Mouse (Mus musculus) kidney, postnatal 0 days (tissue): ENCODE results near the gene Il18bp. TPM values are rescaled to one million over a fixed set of nuclear protein-coding genes. Genes with fewer than 3 reads are reported as not detected.

ENCODE experiments used
- ATAC-seq: fragments of 200-750 bp; cut with Nextera tagmentation; replicated peaks from 2 replicates; pipeline ENCODE4 v1.8.0; 2017; ENCODE audit warnings: low read depth, moderate number of reproducible peaks, moderate TSS enrichment, moderate library complexity; ENCODE audit not compliant: low FRiP score
- DNase-seq: peaks from one replicate; pipeline ENCODE4 v3.0.0-alpha.2; 2016; ENCODE audit warnings: low spot score
- H3K27ac ChIP-seq: fragments of 300-500 bp; sonication (generic); 2 replicates; pipeline ENCODE4 v1.5.1; 2014; ENCODE audit warnings: mild to moderate bottlenecking
- H3K27me3 ChIP-seq: fragments of 300-500 bp; sonication (generic); 2 replicates; pipeline ENCODE4 v1.6.1; 2014; ENCODE audit warnings: low read length, mixed read lengths; ENCODE audit not compliant: insufficient read depth
- H3K36me3 ChIP-seq: fragments of 300-500 bp; sonication (generic); 2 replicates; pipeline ENCODE4 v1.6.1; 2014; ENCODE audit warnings: low read length, mixed read lengths; ENCODE audit not compliant: insufficient read depth
- H3K4me1 ChIP-seq: fragments of 300-500 bp; sonication (generic); replicated peaks from 2 replicates; pipeline ENCODE4 v1.6.1; 2014; ENCODE audit warnings: antibody characterized with exemption, low read length, mixed read lengths; ENCODE audit not compliant: insufficient read depth
- H3K4me2 ChIP-seq: fragments of 300-500 bp; sonication (generic); 2 replicates; pipeline ENCODE4 v1.6.1; 2014; ENCODE audit warnings: mild to moderate bottlenecking, low read length, moderate library complexity, mixed read lengths
- H3K4me3 ChIP-seq: fragments of 300-500 bp; sonication (generic); replicated peaks from 2 replicates; pipeline ENCODE4 v1.5.1; 2014; ENCODE audit warnings: low read depth, low read length
- H3K9ac ChIP-seq: fragments of 300-500 bp; sonication (generic); 2 replicates; pipeline ENCODE4 v1.6.1; 2014; ENCODE audit warnings: low read depth, low read length
- H3K9me3 ChIP-seq: fragments of 300-500 bp; sonication (generic); replicated peaks from 2 replicates; pipeline ENCODE4 v1.6.1; 2016; ENCODE audit warnings: low read length, inconsistent platforms, mixed read lengths
- CTCF ChIP-seq: IDR thresholded peaks from 2 replicates; pipeline ENCODE4 v1.5.1; 2016; ENCODE audit warnings: antibody characterized with exemption, low read depth, mild to moderate bottlenecking, moderate library complexity
- WGBS: fragments of 180-500 bp; shearing (Covaris S2); extraction: QIAGEN DNeasy Blood & Tissue Kit; methylation state at CpG from one replicate; pipeline ENCODE4 v1.1.7; 2014; 5-methylcytosine and 5-hydroxymethylcytosine counted together
- polyA plus RNA-seq: library from polyadenylated mRNA; unstranded; fragments of >200 nt; fragmentation: Nextera tagmentation; extraction: Ambion mirVana; gene quantifications from 2 replicates; pipeline ENCODE4 v1.2.1, GENCODE M21; 2015

The Il18bp gene
- polyA plus RNA-seq, 1 experiment from 2014 or later = 2.1 TPM

DNA sequence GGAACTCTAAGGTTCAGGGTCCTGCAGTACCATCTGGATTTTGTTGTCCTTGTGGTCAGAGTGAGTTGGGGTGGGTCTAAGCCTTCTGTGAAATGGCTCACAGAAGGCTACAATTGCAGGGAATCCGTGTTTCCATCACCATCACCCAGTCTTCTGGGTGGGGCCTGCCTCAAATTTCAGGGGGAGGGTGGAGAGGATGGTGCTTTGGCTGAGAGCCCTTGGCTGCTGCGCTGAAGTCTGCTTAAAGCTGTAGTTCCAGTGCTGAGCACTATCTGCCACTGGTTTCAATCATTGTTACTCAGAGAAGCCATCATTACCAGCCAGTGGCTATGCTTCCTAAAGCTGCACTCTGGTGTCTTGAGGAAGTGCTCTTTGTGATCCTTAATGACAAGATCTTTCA, 44.0 kb downstream of the Il18bp start:
- Histone ChIP-seq H3K4me2 (no peak overlapping the region), H3K27ac (no peak overlapping the region)

DNA sequence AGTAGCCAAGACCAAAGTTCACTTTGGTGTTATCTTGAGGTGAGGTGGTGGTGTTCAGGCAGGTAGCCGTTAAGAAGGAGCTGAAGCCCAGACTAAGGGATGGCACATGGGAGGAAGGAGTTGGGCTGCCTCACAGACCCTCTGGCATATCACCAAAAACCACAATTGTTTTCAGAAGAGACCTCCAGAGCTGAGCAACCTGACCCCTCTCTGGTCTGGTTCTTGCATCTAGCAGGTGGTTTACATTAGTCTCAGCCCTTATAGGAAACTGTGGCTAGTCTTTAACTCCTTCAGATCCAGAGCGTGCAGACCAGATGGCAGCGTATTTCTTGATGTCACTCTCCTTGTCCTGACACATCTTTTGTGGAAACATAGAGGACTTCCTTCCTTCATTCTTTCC, 44.8 kb downstream of the Il18bp start:
- ATAC-seq = no peak
- no peak overlapping the region for H3K4me3 ChIP-seq

More for the DNA sequence above, 44.0 kb downstream of the Il18bp start:
- Histone ChIP-seq H3K27me3 (no peaks in the 10 kb centered on the region), H3K36me3 (0 out of 2 replicates have a peak, but pooled peaks cover 3% of the 10 kb centered on the region), H3K9ac (no peak overlapping the region), H3K9me3 (no peaks in the 10 kb centered on the region), H3K4me1 (peaks cover 21% of the 10 kb centered on the region), H3K4me3 (no peak overlapping the region)
- no peak for ATAC-seq
- DNase-seq = peak; percentile 40
- WGBS = 15% methylated on average over 2 of the region's 2 CpGs
- TF ChIP-seq CTCF = no peak

DNA sequence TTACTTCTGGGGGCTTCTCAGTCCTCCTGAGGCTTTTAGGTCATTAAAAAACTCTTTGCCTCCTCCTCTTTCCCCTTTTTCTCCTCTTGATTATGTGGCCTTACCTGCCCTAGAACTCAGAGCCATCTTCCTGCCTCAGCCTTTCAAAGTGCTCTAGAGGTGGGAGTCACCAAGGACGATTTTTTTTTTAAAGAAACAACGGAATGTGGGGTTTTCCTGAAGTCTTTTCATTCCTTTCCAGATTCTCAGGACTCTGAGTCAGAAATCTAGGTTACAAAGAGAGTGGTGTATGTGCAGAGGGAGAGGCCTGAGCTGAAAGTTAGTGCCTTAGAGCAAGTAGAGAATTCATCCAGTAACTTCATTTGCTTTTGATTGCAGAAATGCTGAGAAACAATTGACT, 46.8 kb downstream of the Il18bp start:
- WGBS = 30% methylated on average over 2 of the region's 2 CpGs
- Histone ChIP-seq H3K4me3 (peak overlapping the region; percentile 84), H3K4me2 (peak overlapping the region; percentile 86), H3K27me3 (no peaks in the 10 kb centered on the region), H3K27ac (peak overlapping the region; percentile 100), H3K36me3 (no peaks in the 10 kb centered on the region), H3K9ac (peak overlapping the region; percentile 89; the same call in 1 of the 2 replicates), H3K4me1 (peaks cover 28% of the 10 kb centered on the region), H3K9me3 (no peaks in the 10 kb centered on the region)
- DNase-seq (no peak), ATAC-seq (no peak)
- TF ChIP-seq CTCF = no peak

More for the DNA sequence above, 44.8 kb downstream of the Il18bp start:
- Histone ChIP-seq H3K4me1 (peaks cover 26% of the 10 kb centered on the region), H3K9me3 (no peaks in the 10 kb centered on the region), H3K36me3 (0 out of 2 replicates have a peak, but pooled peaks cover 3% of the 10 kb centered on the region), H3K27me3 (no peaks in the 10 kb centered on the region), H3K4me2 (no peak overlapping the region), H3K9ac (no peak overlapping the region), H3K27ac (no peak overlapping the region)
- no peak for DNase-seq
- 69% methylated on average over 3 of the region's 3 CpGs for WGBS
- TF ChIP-seq CTCF = no peak

DNA sequence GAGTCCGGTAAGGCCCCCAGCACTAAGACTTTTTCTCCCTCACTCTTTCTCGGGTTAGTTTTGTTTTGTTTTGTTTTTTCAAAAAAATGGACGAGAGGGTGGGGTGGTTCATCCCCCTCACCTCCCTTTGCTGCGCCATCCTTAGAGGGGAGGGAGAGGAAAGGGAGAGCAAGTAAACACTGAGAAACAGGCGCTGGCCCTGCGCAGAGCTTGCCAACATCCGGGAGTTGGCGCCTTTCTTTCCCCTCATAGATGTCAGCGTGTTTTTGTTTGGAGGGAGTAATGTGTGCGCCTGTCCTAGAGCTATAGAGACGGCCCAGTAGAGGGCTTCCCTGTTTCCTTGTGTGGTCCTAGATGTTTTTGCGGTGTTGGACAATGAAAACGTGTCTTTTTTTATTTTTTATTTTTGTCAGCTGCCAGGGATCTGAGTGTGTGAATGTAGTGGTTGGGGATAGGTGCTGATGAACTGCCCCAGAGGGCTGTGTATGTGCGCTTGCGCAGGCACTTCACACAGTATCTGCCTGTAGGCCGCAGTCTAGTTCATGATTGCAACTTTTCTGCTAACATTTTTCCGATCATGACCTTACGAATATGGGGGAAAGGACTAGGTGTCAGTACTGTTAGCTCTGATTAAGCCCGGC, 47.5 kb downstream of the Il18bp start:
- DNase-seq = peak; percentile 94
- Histone ChIP-seq H3K27ac (peak overlapping the region; percentile 100), H3K4me2 (peak overlapping the region; percentile 86), H3K9me3 (no peaks in the 10 kb centered on the region), H3K4me3 (peak overlapping the region; percentile 84), H3K36me3 (no peaks in the 10 kb centered on the region), H3K9ac (peak overlapping the region; percentile 89), H3K4me1 (peaks cover 28% of the 10 kb centered on the region), H3K27me3 (no peaks in the 10 kb centered on the region)
- ATAC-seq = peak; percentile 55
- TF ChIP-seq CTCF = no peak; the same call in 1 of the 2 replicates
- WGBS = 2% methylated on average over 19 of the region's 19 CpGs

DNA sequence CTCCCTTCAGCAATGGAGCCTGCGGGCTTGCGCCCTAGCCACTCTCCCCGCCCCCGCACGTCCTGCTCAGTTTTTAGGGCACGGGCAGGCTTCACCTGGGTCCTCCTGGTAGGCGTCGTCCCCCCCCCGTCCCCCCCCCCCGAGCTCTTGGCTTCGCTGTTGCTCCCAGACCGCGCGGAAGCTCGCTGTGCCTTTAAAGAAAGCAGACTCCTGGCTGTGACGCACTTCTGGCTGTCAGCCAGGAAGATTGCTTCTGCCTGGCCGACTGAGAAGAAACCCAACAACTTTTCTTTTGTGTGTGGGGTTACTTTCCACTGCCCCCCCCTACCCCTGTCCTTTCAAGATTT, 48.1 kb downstream of the Il18bp start:
- no peaks in the 10 kb centered on the region for H3K27me3 ChIP-seq
- peak overlapping the region; percentile 86 for H3K4me2 ChIP-seq
- TF ChIP-seq CTCF = no peak
- no peaks in the 10 kb centered on the region for H3K9me3 ChIP-seq
- peak overlapping the region; percentile 89 for H3K9ac ChIP-seq
- H3K4me3 ChIP-seq = peak overlapping the region; percentile 84
- peak overlapping the region; percentile 100 for H3K27ac ChIP-seq
- no peaks in the 10 kb centered on the region for H3K36me3 ChIP-seq
- WGBS = 2% methylated on average over 14 of the region's 17 CpGs
- H3K4me1 ChIP-seq = peaks cover 28% of the 10 kb centered on the region
- DNase-seq (peak; percentile 93), ATAC-seq (no peak; the same call in none of the 2 replicates)

DNA sequence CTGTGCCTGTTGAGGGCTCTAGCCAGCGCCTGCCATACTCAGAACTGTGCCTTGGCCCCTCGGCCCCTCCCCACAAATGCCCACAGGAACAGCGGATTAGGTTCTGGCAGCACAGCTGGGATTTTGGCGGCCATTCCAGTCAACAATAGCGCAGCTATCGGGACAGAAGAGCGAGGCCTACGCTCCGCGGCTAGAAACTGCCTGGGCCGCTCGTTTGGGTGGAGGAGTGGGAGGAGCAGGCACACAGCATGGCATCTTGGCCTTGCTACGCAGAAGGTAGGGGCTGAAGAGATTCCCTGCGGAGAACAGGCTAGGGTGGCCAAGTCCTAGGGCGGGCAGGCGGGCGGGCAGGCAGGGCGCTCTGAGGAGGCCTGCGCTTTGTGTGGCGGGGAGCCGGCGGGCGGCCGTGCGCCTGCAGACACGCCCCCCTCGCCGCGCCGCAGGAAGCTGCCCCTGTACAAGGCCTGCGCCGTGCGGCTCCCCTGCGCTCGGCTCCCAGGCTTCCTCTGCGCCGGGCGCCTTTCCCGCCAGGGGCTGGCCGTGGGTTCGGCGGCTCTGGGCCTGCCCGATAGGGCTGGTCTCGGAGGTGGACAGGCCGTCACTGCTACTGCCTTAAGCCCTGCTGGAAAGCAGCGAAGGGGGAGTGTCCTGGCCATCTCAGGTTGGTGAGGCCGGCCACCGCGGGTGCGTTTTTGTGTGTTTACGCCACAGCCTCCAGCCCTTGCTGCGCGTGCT, 48.6 kb downstream of the Il18bp start:
- under 1% methylated on average over 52 of the region's 53 CpGs for WGBS
- Histone ChIP-seq H3K4me2 (peak overlapping the region; percentile 86), H3K27me3 (no peaks in the 10 kb centered on the region), H3K4me1 (peaks cover 28% of the 10 kb centered on the region), H3K9me3 (no peaks in the 10 kb centered on the region), H3K27ac (peak overlapping the region; percentile 100), H3K36me3 (no peaks in the 10 kb centered on the region), H3K4me3 (peak overlapping the region; percentile 84), H3K9ac (peak overlapping the region; percentile 89)
- ATAC-seq (peak; percentile 89), DNase-seq (peak; percentile 94)
- no peak for TF ChIP-seq CTCF
